Mouse (Mus musculus) right cerebral cortex, postnatal 10 days (tissue): Measurements from ENCODE around the gene Bola1.
"Not testable (repeated sequence)": the region's sequence is repeated elsewhere in the genome, so short reads cannot be mapped to it uniquely, and the experiment has no call there.

Experiments
- DNase-seq, 2 experiments: peaks; one replicate each; pipeline ENCODE4 v3.0.0; 2021; ENCODE audit warnings: low spot score in 2 of 2

Gene Bola1

DNA sequence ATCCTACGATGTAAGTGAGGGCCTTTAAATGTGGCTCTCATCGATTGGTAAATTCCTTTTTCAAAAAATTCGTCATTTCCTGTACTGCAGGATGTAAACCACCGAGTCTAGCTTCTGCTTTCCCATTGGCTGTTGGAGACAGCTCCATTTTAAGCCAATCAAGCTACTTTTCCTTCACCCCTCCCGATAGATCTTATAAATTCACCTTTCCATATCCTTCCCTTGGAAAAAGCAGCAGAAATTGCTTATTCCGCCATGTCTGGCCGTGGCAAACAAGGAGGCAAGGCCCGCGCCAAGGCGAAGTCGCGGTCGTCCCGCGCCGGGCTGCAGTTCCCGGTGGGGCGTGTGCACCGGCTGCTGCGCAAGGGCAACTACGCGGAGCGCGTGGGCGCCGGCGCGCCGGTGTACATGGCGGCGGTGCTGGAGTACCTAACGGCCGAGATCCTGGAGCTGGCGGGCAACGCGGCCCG, at the start of gene Bola1, which contains the start of gene Hist2h2ab:
Gene Bola1, minus strand, starts transcription at position 49 of the 470 bp plus-strand sequence.
Gene Hist2h2ab, plus strand, starts transcription at position 205 of the 470 bp plus-strand sequence.
- DNase-seq = peak; percentile 72 to 90

DNA sequence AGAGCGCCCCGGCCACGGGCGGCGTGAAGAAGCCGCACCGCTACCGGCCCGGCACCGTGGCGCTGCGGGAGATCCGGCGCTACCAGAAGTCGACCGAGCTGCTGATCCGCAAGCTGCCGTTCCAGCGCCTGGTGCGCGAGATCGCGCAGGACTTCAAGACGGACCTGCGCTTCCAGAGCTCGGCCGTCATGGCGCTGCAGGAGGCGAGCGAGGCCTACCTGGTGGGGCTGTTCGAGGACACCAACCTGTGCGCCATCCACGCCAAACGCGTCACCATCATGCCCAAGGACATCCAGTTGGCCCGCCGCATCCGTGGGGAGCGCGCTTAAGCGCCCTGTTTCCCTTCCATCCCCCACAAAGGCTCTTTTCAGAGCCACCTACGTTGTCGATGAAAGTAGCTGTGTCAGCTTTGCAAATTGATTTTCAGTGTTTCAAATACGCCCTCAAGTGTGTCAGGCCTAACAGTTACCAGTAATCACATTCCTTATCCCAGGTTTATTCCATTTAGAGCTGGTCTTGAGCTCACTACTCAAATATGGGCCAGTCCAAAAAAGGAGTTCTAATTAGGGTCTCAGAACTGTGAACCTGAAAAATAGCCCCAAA, 49.4 kb upstream of the Bola1 start:
- DNase-seq = not testable (repeated sequence)

DNA sequence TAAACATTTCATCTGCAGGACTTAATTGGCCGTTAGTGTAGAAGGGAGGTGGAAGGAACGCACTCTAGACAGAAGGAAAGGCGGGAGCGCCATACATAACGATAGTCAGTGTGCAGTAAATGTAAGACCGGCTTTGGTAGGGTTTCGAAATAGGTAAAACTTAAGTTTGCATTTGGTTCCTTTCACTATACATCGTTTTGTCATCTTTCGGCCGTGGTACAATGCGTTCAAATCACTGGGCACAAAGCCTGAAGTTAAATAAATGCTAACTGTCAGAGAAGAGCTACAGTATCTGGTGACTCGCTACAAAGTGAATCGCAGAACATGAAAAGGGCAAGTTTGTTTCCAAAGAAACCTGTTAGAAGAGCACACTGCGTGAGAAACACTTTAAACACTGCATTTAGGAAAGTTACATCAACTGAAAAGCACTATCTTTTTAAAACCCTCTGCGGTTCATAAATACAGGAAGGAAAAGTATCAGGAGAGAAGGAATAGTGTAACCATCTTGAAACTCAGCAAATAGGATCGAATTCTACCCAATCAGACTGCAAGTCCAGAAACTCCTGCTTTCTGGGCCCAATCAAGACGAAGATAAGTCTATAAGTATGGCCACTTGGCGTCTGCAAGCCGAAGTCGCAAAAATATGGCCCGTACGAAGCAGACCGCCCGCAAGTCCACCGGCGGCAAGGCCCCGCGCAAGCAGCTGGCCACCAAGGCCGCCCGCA, 48.7 kb upstream of the Bola1 start, which contains the start of gene Hist2h3b:
Gene Hist2h3b, plus strand, starts transcription at position 604 of the 725 bp plus-strand sequence.
- peak; percentile 85 to 91 for DNase-seq

DNA sequence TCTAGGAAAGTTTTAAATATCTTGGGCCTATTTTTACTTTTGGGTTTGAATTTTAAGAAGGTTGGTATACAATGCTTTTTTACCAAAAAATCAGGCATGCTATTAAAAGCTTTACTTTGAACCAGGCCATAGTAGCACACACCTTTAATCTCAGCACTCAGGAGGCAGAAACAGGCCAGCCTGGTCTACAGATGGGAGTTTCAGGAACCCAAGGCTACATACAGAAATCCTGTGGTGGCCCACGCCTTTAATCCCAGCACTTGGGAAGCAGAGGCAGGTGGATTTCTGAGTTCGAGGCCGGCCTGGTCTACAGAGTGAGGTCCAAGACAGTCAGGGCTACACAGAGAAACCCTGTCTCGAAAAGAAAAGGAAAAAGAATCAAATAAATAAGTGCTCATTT, 48.0 kb upstream of the Bola1 start:
- DNase-seq = no peak

DNA sequence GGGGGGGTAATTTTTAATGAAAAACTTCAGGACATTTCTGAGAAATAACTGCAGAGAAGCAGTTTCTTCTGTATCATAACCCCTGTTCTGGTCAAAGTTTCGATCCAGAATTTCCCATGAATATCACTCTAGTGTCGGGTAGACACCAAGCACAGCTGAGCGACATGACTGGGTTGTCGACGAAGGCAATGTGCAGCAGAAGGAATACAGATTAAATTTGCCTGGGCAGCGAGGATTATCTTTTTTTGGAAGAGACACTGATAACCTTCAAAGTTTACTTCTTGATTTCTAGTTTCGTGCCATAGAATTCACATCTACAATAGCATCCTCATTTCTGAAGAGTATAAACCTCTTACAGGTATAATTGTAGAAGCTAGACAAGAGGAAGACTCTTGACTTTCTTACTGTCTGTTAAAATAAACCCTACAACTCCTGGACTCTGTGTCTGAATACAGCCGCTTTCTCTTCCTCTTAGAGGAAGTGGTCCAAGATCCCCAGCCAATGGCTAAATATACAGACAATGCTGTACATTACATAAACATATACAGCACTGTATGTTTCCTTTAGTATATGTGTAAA, 46.7 kb upstream of the Bola1 start:
- no peak for DNase-seq

DNA sequence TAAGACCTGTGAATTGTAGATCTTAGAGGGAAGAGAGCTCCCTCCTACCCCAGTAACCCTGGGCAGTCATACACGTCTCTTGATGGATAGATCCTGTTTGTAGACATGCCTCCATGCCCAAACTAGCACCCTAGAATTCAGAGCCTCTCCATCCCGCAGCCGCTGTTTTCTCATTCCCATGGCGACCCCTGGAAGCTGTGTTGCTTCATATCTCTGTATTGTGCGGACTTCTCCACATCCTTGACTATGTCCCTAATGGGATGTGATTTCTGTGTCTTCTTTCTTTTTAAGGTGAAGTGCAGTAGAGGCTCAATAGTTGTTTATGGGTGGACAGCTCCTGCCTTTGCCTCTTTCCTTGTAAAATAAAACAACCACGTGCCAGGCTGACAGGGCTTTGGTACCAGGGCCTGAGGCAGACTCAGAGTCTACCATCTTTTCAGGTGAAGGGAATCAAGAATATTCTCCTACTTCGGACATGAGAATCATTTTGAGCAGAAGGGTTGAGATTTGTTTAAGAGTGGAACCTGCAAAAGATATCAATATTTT, 45.0 kb upstream of the Bola1 start:
- no peak for DNase-seq

DNA sequence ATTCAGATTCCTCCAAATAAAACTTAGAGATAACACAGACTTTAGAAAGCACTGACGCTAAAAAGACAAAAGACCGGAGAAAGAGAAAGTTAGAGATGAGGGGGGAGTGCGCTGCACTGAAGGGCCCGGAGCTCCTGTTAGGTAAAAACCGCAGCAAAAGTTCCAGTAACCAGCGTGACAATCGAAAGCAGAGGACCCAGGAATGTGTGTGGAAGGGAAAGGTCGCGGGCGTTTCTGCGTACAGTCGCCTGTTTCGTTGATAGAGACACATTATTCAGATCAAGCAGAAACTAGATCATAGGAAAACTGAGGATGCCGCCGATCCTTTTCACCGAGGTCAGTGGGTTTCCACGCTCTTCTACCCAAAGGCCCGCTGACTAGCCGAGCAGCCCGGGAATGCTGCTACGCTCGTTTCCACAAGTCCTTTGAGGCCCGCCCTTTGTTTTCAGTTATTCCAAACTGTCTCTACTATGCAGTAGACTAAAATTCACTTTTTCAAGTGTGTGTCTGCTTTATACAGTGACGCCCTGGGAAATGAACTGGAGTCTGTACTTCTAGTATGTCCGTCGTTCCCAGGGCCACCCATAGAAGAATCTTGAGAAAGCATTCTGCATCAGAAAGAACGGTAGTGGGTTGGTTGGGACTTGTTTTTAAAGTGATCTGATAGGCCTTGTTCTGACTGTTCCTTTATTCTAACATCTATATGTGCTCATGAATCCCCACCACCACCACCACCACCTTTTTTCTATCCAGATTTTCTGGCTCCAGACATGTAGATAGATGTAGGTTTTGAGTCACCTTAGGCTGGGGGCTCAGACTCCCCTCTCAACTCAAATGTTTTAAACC, 44.3 kb upstream of the Bola1 start:
- peak; percentile 47 to 64 for DNase-seq

DNA sequence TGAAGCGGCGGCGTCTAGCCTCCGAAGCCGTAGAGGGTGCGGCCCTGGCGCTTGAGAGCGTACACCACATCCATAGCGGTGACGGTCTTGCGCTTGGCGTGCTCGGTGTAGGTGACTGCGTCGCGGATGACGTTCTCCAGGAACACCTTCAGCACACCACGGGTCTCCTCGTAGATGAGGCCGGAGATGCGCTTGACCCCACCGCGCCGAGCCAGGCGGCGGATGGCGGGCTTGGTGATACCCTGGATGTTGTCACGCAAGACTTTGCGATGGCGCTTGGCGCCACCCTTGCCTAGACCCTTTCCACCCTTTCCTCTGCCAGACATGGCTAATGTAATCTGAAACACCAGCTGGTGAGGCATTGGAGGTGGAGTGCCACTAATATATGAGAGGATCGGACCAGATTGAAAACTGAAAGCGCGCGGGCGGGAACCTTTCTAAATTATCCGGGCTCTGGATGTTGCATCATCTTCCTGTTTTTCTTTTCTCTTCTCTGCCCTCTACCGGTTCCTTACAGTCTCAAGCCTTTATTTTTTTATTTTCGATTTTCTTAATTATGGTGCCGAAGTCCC, 43.6 kb upstream of the Bola1 start, which contains the start of gene Hist2h4:
Gene Hist2h4, minus strand, starts transcription at position 333 of the 572 bp plus-strand sequence.
- DNase-seq = peak; percentile 97 to 98

DNA sequence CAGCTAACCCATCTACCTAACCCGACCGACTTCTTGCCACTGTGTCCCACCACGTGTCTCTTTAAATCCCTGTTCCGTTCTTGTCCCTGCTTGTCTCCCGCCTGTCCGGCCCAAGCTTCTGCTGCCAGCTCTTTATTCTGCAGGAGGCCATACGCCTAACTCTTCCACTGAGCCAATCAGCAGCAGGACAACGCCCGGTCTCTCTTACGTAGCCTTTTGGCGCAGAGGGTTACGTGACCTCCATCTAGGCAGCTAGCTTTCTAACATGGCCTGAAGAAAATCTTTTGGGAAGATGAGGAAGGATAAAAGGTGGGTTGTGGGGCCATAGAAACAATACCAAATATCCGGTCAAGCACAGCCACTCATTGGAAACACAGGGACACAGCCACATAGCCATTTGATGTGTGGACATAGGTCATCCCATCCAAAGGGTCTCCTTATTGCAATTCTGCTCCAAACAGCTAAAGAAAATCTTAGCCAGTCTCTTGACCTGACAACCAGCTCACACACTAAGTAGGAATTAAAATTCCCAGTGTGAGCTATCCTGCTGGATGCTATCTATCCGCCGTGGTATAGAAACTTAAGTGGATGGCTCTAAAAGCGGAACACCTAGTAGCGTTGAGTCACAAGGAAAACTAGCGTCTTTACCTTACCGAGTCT, 42.8 kb upstream of the Bola1 start:
- DNase-seq = peak; percentile 87 to 93

DNA sequence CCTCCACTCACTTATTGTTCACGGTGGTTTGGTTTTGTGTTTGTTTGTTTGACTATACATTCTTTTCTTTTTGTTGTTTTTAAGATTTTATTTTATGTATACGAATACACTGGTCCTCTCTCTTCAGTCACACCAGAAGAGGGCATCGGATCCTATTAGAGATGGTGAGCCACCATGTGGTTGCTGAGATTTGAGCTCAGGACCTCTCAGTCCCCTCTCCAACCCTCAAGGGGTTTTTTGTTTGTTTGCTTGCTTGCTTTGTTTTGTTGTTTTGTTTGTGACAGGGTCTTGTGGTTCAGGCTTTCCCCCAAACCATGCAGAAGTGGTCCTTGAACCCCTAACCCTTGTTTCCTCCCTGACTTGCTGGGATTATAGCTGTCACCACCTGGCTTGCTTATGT, 42.1 kb upstream of the Bola1 start:
- no peak for DNase-seq

DNA sequence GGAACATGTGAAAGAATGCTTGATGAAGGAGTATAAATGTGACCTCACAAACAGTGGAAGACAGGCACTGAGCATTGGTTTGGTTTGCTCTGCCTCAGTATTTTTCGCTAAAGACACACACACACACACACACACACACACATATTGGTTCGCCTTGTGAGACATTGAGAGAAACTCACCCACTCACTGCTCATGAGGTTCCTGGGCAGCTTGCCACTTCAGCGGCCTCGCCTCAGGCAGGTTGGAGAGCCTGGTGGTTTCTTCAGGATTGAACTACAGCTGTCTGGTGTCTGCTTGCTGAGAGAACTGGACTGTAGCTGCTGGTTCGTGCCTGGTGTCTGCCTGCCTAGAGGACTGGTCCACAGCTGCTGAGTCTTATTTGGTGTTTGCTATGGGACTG, 40.7 kb upstream of the Bola1 start:
- DNase-seq = no peak

DNA sequence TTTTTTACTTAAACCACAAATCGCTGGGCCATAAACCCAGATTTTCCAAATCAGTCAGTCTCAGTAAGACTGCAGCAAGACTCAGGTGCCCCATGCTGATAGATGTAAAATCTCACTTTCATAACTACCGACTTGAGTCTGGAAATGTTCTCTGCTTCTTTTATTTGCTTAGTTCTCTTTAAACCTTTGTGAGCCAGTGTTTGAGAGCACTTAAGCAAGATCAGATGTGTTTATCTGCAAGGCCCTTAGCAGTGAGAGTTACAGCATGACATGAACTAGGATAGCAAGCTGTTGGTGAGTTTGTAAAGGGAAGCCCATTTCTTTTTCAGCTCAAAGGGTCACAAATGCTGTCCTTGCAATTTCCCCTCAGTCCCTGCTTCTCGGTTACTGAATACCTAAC, 37.7 kb upstream of the Bola1 start:
- DNase-seq = no peak

DNA sequence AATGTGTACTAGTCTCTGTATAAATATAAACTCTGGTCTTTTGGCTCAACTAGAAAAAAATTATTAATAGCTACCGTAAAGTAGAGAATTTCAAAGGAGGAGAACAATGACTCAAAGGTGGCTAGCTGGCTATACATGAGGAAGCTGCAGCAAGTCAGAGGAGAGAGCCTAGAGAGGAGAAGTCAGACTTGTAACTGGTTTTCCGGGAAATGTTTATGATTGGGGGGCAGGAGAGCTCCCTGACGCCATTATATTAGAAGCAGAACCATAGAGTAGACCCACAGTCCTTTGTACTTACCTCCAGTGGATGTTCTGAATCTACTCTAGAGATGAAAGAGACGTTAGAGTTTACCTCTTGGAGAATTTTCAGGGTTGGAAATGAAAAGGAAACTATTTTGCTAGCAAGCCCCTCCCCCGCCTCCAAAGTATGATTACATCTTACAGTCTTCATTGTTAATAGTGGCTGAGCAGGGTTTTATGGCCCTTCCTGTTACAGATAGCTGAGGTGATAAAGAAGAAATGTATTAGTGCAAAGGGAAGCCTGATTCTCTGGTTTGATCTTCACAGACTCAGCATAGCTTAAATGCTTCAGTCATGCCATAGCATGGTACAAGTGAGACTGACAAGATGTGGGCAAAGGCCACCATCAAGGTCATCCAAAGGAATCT, 36.6 kb upstream of the Bola1 start:
- no peak for DNase-seq

DNA sequence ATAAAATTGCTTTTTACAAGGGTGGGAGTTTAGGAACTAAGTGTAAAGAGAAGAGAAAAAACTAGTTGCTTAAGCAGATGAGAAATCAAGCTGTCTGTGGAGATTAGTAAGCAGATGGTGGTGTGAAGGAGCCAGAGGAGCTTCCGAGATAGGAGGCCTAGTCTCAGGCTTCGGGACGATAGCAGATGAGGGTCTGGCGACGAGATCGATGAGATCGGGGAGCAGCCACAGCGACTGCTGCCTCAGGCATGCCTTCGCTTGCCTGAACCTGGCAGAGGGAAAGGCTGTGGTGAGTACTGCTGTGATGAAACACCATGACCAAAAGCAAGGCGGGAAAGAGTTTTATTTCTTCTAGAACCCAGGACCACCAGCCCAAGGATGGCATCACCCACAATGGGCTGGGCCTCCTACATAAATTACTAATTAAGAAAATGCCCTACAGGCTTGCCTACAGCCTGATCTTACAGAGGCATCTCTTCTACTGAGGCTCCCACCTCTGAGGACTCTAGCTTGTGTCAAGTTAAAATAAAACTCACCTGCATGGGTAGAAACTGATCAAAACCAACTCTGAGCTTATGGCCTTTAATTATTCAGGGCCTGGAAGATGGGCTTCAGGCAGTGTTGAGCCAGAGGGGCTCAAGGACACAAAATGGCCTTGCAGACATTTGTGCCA, 35.3 kb upstream of the Bola1 start:
- peak in 1 of 2 experiments; percentile 52 for DNase-seq

DNA sequence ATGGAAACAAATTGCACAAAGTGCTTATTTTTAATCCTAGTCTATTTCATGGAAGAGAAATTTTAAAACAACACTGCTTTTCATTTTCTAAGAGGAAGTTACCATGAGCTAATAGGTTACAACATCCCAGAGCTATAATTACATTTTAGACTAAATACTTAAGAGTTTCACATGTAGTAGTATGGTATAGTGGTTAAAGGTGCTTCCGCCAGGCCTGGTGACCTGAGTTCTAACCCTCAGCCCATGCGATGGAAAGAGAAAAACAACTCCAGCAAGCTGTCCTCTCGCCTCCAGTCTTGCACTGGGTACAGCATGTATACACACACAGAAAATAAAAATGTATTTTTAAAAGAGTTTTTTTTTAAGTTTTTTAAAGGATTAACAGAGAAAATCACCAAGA, 32.3 kb upstream of the Bola1 start:
- no peak for DNase-seq

DNA sequence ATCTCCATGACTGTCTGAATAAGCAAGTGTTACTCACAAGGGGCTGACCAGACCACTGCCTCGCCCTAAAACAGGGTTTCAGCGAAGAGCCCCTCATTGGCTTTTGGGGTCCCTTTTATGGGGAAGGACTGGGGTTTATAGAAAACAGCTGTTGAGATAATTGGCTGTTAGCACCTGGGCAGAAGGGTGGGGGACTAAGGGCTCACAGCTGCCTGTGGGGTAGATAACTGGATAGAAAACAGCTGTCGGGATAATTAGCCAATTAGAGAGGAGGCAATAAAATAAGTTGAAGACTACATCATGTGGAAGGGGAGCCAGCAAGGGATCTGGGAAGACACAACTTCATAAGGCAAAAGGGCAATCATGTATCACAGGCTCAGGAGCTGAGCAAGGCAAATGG, 31.4 kb upstream of the Bola1 start:
- DNase-seq = no peak

DNA sequence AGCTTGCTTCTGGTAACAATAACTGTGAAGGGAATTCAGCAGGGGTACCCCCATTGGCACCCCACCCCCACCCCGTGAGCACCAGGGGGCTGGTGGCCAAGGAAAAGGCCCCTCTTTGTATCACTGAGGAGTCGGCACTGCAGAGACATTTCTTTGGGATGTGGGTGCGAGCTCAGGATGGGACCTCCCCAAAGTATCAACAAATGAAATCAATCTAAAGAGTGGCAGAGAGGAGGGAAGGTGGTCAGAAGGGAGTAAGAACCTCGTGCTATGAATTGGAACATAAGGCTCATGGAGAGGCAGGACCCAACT, 29.5 kb upstream of the Bola1 start:
- no peak for DNase-seq

DNA sequence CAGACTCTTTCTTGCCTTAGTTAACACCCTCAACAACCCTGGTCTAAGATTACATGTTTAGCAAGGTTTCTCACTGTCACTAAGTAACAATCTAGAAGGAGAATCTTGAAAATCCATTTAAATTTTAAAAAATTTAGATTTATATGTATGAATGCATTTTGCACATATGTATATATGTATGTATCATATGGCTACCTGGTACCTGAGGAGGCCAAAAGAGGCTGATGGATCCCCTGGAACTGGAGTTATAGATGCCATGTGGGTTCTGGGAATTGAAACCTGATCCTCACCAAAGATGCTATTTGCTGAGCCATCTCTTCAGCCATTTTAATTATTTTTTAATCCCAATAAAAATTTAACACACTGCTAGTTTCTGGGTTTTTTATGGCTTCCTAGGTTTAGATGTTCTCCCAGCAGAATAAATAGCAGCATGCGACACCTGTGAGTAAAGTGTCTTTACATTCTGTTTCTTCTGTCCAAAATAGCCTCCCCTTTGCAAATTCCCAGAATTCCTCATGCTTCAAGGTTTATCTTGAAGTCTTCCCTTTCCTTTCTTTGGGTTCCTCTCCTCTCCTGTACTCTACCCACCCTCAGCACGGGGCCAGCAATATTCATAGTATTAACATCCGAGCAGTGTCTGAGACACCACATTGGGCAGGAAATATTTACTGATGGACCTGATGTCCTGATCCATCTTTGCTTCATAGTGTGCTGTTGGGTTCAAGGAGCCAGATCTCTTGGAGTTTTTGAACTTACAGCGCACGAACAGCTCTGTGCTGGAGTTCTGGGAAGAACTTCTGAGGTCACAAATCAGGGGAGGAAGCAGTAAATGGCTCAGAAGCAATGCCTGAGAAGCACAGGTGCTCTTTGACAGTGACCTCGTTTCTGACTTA, 28.9 kb upstream of the Bola1 start:
- no peak for DNase-seq
